Mouse (Mus musculus) central nervous system, embryonic 11.5 days (tissue): ENCODE results near the gene Gm43552. TPM values are rescaled to one million over a fixed set of nuclear protein-coding genes. Genes with fewer than 3 reads are reported as not detected.

Source experiments
- polyA plus RNA-seq: library from polyadenylated mRNA; depleted of rRNA; stranded (reverse); fragments of >200 nt; gene quantifications from 2 replicates; pipeline ENCODE4 v1.2.3, GENCODE M21; 2012; rRNA removed

The Gm43552 gene
- 1.0 TPM in 1 of 2 replicates, not detected in the other for polyA plus RNA-seq

GRCm38 (mm10) chr5:65492716-65493531 is at the start of gene Gm43552:
Gm43552 (minus strand) TSS chr5:65492833.

GRCm38 (mm10) chr5:65536751-65537419 is 44.3 kb upstream of the Gm43552 start, which contains the start of the genes Smim14 and Ube2k:
Smim14 (minus strand) TSS chr5:65537184.
Ube2k (plus strand) TSS chr5:65537233.

GRCm38 (mm10) chr5:65435806-65436561 is 56.6 kb downstream of the Gm43552 start, which contains the start of gene Ugdh:
Ugdh (minus strand) TSS chr5:65435949.

GRCm38 (mm10) chr5:65390648-65391644 is 101.7 kb downstream of the Gm43552 start, which contains the start of the genes Rpl9 and Lias:
Rpl9 (minus strand) TSS chr5:65391444.
Lias (plus strand) TSS chr5:65391497.

Other genes with a start within 250 kb of the Gm43552 start
- 41.6 and 55.9 TPM in 2 replicates for gene Rfc1, start 157.2 kb downstream of the Gm43552 start, polyA plus RNA-seq
- 0.37 and 0.66 TPM in 2 replicates for gene Klb, start 144.5 kb downstream of the Gm43552 start, polyA plus RNA-seq
- gene Rpl9, start 101.4 kb downstream of the Gm43552 start, polyA plus RNA-seq = 1,209 and 1,253 TPM in 2 replicates
- gene Lias, start 101.3 kb downstream of the Gm43552 start, polyA plus RNA-seq = 48.2 and 56.2 TPM in 2 replicates
- 59.6 and 60.5 TPM in 2 replicates for gene Ugdh, start 56.9 kb downstream of the Gm43552 start, polyA plus RNA-seq
- gene Smim14, start 44.4 kb upstream of the Gm43552 start, polyA plus RNA-seq = 34.4 and 45.1 TPM in 2 replicates
- gene Ube2k, start 44.4 kb upstream of the Gm43552 start, polyA plus RNA-seq = 144 and 179 TPM in 2 replicates
- gene Pds5a, start 205.4 kb upstream of the Gm43552 start, polyA plus RNA-seq = 72.8 and 142 TPM in 2 replicates